Mouse (Mus musculus): ENCODE results near the gene Dhrs7. TPM values are rescaled to one million over a fixed set of nuclear protein-coding genes. Genes with fewer than 3 reads are reported as not detected.
A peak's percentile ranks its signal among the peaks of the same experiment; 100 is the strongest.

Dhrs7 gene
- polyA plus RNA-seq, 1 experiment from 2014 or later: 7.9 TPM

DNA sequence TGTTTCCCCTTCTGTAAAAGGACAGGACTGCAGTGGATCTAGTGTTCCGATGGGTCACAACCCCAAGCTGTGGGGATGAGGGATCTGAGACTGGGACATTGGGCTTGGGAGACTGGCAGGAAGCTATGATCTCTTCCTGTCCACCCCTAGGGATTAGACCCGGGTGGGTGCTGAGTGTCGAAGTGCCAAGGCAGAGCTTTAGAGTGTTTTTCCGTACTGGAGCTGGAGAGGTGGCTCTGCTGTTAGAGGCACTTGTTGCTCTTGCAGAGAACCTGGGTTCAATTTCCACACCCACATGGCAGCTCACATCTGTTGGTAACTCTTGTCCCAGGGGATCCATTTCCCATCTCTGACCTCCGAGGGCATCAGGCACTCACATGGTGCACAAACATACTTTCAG lies 1.3 kb upstream of the Dhrs7 start:
- ATAC-seq: no peak
- WGBS: 86% methylated on average over 5 of the region's 5 CpGs
- no peak overlapping the region for H3K9ac ChIP-seq (replicated peaks; ENCODE audit: low read depth, low read length)

GRCm38 (mm10) chr12:72664020-72664734 lies 532 bp downstream of the Dhrs7 start:
- peak overlapping the region; percentile 77 for H3K4me2 ChIP-seq (ENCODE audit: low read length)
- peaks cover 13% of the 10 kb centered on the region for H3K4me1 ChIP-seq (replicated peaks; ENCODE audit: control insufficient read depth, insufficient read depth, low read length)
- no peaks in the 10 kb centered on the region for H3K27me3 ChIP-seq (replicated peaks; ENCODE audit: control insufficient read depth, insufficient read depth, low read length)
- no peaks in the 10 kb centered on the region for H3K36me3 ChIP-seq (ENCODE audit: control insufficient read depth, insufficient read depth)
- peak overlapping the region; percentile 62 for H3K9ac ChIP-seq (replicated peaks; ENCODE audit: low read depth, low read length)
- no peaks in the 10 kb centered on the region for H3K9me3 ChIP-seq (ENCODE audit: control insufficient read depth, low read length)
- H3K4me3 ChIP-seq (replicated peaks; ENCODE audit: low read length): peak overlapping the region; percentile 58
- H3K27ac ChIP-seq (ENCODE audit: low read length): no peak overlapping the region
- peak; percentile 65 for ATAC-seq
- 5% methylated on average over 28 of the region's 28 CpGs for WGBS

More for the DNA sequence above, 1.3 kb upstream of the Dhrs7 start:
- H3K4me3 ChIP-seq (replicated peaks; ENCODE audit: low read length): no peak overlapping the region
- no peak overlapping the region for H3K27ac ChIP-seq (ENCODE audit: low read length)
- H3K36me3 ChIP-seq (ENCODE audit: control insufficient read depth, insufficient read depth): no peaks in the 10 kb centered on the region
- H3K27me3 ChIP-seq (replicated peaks; ENCODE audit: control insufficient read depth, insufficient read depth, low read length): no peaks in the 10 kb centered on the region
- peaks cover 13% of the 10 kb centered on the region for H3K4me1 ChIP-seq (replicated peaks; ENCODE audit: control insufficient read depth, insufficient read depth, low read length)
- no peak overlapping the region for H3K4me2 ChIP-seq (ENCODE audit: low read length)
- H3K9me3 ChIP-seq (ENCODE audit: control insufficient read depth, low read length): no peaks in the 10 kb centered on the region

DNA sequence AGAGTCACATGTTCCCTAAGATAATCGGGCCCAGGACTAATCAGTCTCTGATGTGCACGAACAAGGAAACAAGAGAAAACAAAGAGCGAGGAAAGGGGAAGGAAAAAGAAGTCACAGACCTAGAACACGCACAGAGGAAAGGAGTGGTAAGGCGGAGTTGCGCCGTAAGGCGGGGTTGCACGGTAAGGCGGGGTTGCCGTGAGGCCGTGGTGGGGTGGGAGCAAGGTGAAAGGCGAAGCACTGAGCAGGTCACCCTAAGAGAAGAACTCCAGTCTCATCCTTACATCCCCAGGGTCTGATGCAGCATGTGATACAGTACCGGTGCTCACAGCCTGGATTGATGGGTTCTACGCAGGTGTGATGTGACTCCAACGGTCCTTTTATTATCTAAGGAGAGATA lies 8.9 kb downstream of the Dhrs7 start:
- Histone ChIP-seq H3K27ac (ENCODE audit: low read length) (no peak overlapping the region), H3K4me2 (ENCODE audit: low read length) (no peak overlapping the region), H3K9ac (replicated peaks; ENCODE audit: low read depth, low read length) (no peak overlapping the region), H3K9me3 (ENCODE audit: control insufficient read depth, low read length) (no peaks in the 10 kb centered on the region), H3K27me3 (replicated peaks; ENCODE audit: control insufficient read depth, insufficient read depth, low read length) (no peaks in the 10 kb centered on the region), H3K36me3 (ENCODE audit: control insufficient read depth, insufficient read depth) (no peaks in the 10 kb centered on the region), H3K4me1 (replicated peaks; ENCODE audit: control insufficient read depth, insufficient read depth, low read length) (no peaks in the 10 kb centered on the region), H3K4me3 (replicated peaks; ENCODE audit: low read length) (no peak overlapping the region)
- WGBS: 94% methylated on average over 16 of the region's 16 CpGs
- no peak for ATAC-seq

DNA sequence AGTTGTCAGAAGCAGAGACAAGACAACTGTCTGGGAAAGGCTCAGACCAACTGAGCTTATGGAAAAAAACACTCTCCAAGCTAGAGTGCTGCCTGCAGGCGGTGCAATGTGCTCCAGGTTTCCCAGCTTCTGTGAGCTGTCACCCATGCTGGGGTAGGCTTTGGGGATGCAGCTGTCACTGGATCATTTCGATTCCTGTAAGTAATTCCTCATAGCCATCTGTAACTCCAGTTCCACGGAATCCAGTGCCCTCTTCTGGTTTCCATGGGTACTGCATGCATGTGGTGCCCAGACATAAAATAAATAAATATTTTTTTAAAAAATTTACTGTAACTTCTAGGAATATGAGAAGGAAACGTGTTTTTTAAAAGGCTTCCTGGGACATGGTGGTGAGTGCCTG lies 10.0 kb downstream of the Dhrs7 start:
- H3K27me3 ChIP-seq (replicated peaks; ENCODE audit: control insufficient read depth, insufficient read depth, low read length): no peaks in the 10 kb centered on the region
- H3K4me2 ChIP-seq (ENCODE audit: low read length): no peak overlapping the region
- no peaks in the 10 kb centered on the region for H3K4me1 ChIP-seq (replicated peaks; ENCODE audit: control insufficient read depth, insufficient read depth, low read length)
- no peak overlapping the region for H3K9ac ChIP-seq (replicated peaks; ENCODE audit: low read depth, low read length)
- H3K4me3 ChIP-seq (replicated peaks; ENCODE audit: low read length): no peak overlapping the region
- H3K9me3 ChIP-seq (ENCODE audit: control insufficient read depth, low read length): no peaks in the 10 kb centered on the region
- no peak overlapping the region for H3K27ac ChIP-seq (ENCODE audit: low read length)
- peak; percentile 89 for ATAC-seq
- WGBS: 11% methylated on average over 4 of the region's 4 CpGs
- H3K36me3 ChIP-seq (ENCODE audit: control insufficient read depth, insufficient read depth): no peaks in the 10 kb centered on the region

DNA sequence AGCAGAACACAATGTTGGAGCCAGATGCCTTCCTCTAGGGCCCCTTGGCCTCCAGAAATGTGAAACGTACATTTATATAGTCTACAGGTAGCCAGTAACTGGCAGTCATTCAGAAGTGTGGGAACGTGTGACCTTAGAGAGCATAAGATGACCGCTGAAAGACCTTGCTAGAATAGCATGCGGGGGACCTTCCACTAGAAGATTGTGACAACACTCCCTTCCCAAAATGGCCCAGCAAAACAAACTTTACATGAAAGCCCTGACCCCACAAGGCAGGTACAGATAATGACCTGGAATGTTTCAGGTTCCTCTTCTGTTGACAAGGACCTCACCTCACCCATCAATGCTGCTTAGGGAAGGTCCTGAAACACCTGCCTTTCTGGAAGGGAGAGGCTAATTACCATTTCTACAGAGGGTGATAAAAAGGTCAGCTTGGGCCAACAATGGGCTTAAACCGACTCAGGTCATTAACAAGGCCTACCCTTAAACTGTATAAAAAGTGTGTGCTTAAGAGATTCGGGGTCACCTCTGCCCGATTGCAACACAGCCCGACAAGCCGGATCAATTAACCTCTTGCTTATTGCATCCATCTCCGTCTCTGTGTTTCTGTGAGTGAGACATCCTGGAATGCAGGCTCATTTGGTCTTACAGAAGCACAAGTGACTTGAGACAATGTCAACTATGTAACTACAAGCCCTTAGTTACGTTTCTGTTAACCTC lies 14.9 kb downstream of the Dhrs7 start, which contains the start of gene Gm4756:
Gene Gm4756, minus strand, starts transcription at position 51 of the 720 bp plus-strand sequence.
- H3K27me3 ChIP-seq (replicated peaks; ENCODE audit: control insufficient read depth, insufficient read depth, low read length): no peaks in the 10 kb centered on the region
- no peaks in the 10 kb centered on the region for H3K36me3 ChIP-seq (ENCODE audit: control insufficient read depth, insufficient read depth)
- 79% methylated on average over 11 of the region's 11 CpGs for WGBS
- no peaks in the 10 kb centered on the region for H3K9me3 ChIP-seq (ENCODE audit: control insufficient read depth, low read length)
- no peak within 1 kb of the TSS for H3K4me3 ChIP-seq (replicated peaks; ENCODE audit: low read length)
- no peak for ATAC-seq
- no peak within 1 kb of the TSS for H3K9ac ChIP-seq (replicated peaks; ENCODE audit: low read depth, low read length)
- H3K4me2 ChIP-seq (ENCODE audit: low read length): no peak within 1 kb of the TSS
- no peaks in the 10 kb centered on the region for H3K4me1 ChIP-seq (replicated peaks; ENCODE audit: control insufficient read depth, insufficient read depth, low read length)
- H3K27ac ChIP-seq (ENCODE audit: low read length): no peak within 1 kb of the TSS

GRCm38 (mm10) chr12:72648921-72649320 lies 15.8 kb downstream of the Dhrs7 start:
- Histone ChIP-seq H3K4me1 (replicated peaks; ENCODE audit: control insufficient read depth, insufficient read depth, low read length) (no peaks in the 10 kb centered on the region), H3K9ac (replicated peaks; ENCODE audit: low read depth, low read length) (no peak overlapping the region), H3K4me2 (ENCODE audit: low read length) (no peak overlapping the region), H3K27me3 (replicated peaks; ENCODE audit: control insufficient read depth, insufficient read depth, low read length) (no peaks in the 10 kb centered on the region), H3K9me3 (ENCODE audit: control insufficient read depth, low read length) (no peaks in the 10 kb centered on the region), H3K4me3 (replicated peaks; ENCODE audit: low read length) (no peak overlapping the region), H3K36me3 (ENCODE audit: control insufficient read depth, insufficient read depth) (no peaks in the 10 kb centered on the region), H3K27ac (ENCODE audit: low read length) (no peak overlapping the region)
- WGBS: 94% methylated on average over 14 of the region's 14 CpGs
- no peak for ATAC-seq

GRCm38 (mm10) chr12:72638025-72638424 lies 26.7 kb downstream of the Dhrs7 start:
- Histone ChIP-seq H3K4me3 (replicated peaks; ENCODE audit: low read length) (no peak overlapping the region), H3K4me2 (ENCODE audit: low read length) (no peak overlapping the region), H3K9ac (replicated peaks; ENCODE audit: low read depth, low read length) (no peak overlapping the region), H3K27ac (ENCODE audit: low read length) (no peak overlapping the region), H3K4me1 (replicated peaks; ENCODE audit: control insufficient read depth, insufficient read depth, low read length) (no peaks in the 10 kb centered on the region), H3K9me3 (ENCODE audit: control insufficient read depth, low read length) (no peaks in the 10 kb centered on the region), H3K27me3 (replicated peaks; ENCODE audit: control insufficient read depth, insufficient read depth, low read length) (no peaks in the 10 kb centered on the region), H3K36me3 (ENCODE audit: control insufficient read depth, insufficient read depth) (no peaks in the 10 kb centered on the region)
- no peak for ATAC-seq
- 88% methylated on average over 3 of the region's 3 CpGs for WGBS

GRCm38 (mm10) chr12:72628751-72629150 lies 36.0 kb downstream of the Dhrs7 start:
- Histone ChIP-seq H3K36me3 (ENCODE audit: control insufficient read depth, insufficient read depth) (no peaks in the 10 kb centered on the region), H3K4me2 (ENCODE audit: low read length) (no peak overlapping the region), H3K4me1 (replicated peaks; ENCODE audit: control insufficient read depth, insufficient read depth, low read length) (no peaks in the 10 kb centered on the region), H3K9me3 (ENCODE audit: control insufficient read depth, low read length) (no peaks in the 10 kb centered on the region), H3K27me3 (replicated peaks; ENCODE audit: control insufficient read depth, insufficient read depth, low read length) (no peaks in the 10 kb centered on the region), H3K4me3 (replicated peaks; ENCODE audit: low read length) (no peak overlapping the region), H3K9ac (replicated peaks; ENCODE audit: low read depth, low read length) (no peak overlapping the region), H3K27ac (ENCODE audit: low read length) (no peak overlapping the region)
- no peak for ATAC-seq
- 90% methylated on average over 7 of the region's 7 CpGs for WGBS

- Histone ChIP-seq H3K9ac (replicated peaks; ENCODE audit: low read depth, low read length) (no peak overlapping the region), H3K4me3 (replicated peaks; ENCODE audit: low read length) (no peak overlapping the region), H3K27me3 (replicated peaks; ENCODE audit: control insufficient read depth, insufficient read depth, low read length) (no peaks in the 10 kb centered on the region), H3K9me3 (ENCODE audit: control insufficient read depth, low read length) (no peaks in the 10 kb centered on the region), H3K4me1 (replicated peaks; ENCODE audit: control insufficient read depth, insufficient read depth, low read length) (no peaks in the 10 kb centered on the region), H3K27ac (ENCODE audit: low read length) (no peak overlapping the region), H3K36me3 (ENCODE audit: control insufficient read depth, insufficient read depth) (no peaks in the 10 kb centered on the region), H3K4me2 (ENCODE audit: low read length) (no peak overlapping the region)
- ATAC-seq: no peak
- 85% methylated on average over 5 of the region's 5 CpGs for WGBS
Observed at GRCm38 (mm10) chr12:72622853-72623496, 41.7 kb downstream of the Dhrs7 start.
